Mouse (Mus musculus) kidney, adult 8-10 months (tissue): ENCODE data around the gene Kcnv2.
A peak's percentile ranks its signal among the peaks of the same experiment; 100 is the strongest.

Source experiments
- DNase-seq, 2 experiments: peaks; one replicate each; pipeline ENCODE4 v3.0.0; 2022

Gene Kcnv2

GRCm38 (mm10) chr19:27322281-27322680 lies at the start of gene Kcnv2:
Kcnv2 (plus strand) TSS chr19:27322588.
- DNase-seq, result no peak

- no peak for DNase-seq
These were observed 49.0 kb upstream of the Kcnv2 start for GRCm38 (mm10) chr19:27273385-27273784.

- no peak for DNase-seq
These were observed 48.0 kb upstream of the Kcnv2 start for GRCm38 (mm10) chr19:27274382-27274781.

GRCm38 (mm10) chr19:27279174-27279573 lies 43.2 kb upstream of the Kcnv2 start:
- DNase-seq, result no peak

GRCm38 (mm10) chr19:27310039-27310438 lies 12.3 kb upstream of the Kcnv2 start:
- DNase-seq, result no peak

- no peak for DNase-seq
These were observed 11.1 kb upstream of the Kcnv2 start for GRCm38 (mm10) chr19:27311311-27311710.

- no peak for DNase-seq
These were observed 9.9 kb upstream of the Kcnv2 start for GRCm38 (mm10) chr19:27312266-27313079.

- DNase-seq, result no peak
These were observed 9.3 kb upstream of the Kcnv2 start for GRCm38 (mm10) chr19:27313080-27313413.

GRCm38 (mm10) chr19:27316313-27317258 lies 5.8 kb upstream of the Kcnv2 start:
- no peak for DNase-seq

GRCm38 (mm10) chr19:27317337-27317736 lies 5.1 kb upstream of the Kcnv2 start:
- DNase-seq, result no peak

- no peak for DNase-seq
These were observed 681 bp downstream of the Kcnv2 start for GRCm38 (mm10) chr19:27322911-27323627.

- no peak for DNase-seq
These were observed 3.2 kb downstream of the Kcnv2 start for GRCm38 (mm10) chr19:27325558-27325957.

GRCm38 (mm10) chr19:27327569-27327968 lies 5.2 kb downstream of the Kcnv2 start:
- DNase-seq, result no peak

- no peak for DNase-seq
These were observed 5.8 kb downstream of the Kcnv2 start for GRCm38 (mm10) chr19:27328166-27328565.

GRCm38 (mm10) chr19:27328644-27329043 lies 6.3 kb downstream of the Kcnv2 start:
- no peak for DNase-seq

GRCm38 (mm10) chr19:27332207-27332794 lies 9.9 kb downstream of the Kcnv2 start:
- no peak for DNase-seq

GRCm38 (mm10) chr19:27336126-27336917 lies 13.9 kb downstream of the Kcnv2 start:
- no peak for DNase-seq

GRCm38 (mm10) chr19:27346501-27346900 lies 24.1 kb downstream of the Kcnv2 start:
- DNase-seq, result peak; percentile 54 to 64

GRCm38 (mm10) chr19:27351700-27352099 lies 29.3 kb downstream of the Kcnv2 start:
- DNase-seq, result no peak

- DNase-seq, result no peak
These were observed 38.0 kb downstream of the Kcnv2 start for GRCm38 (mm10) chr19:27360381-27360780.

- DNase-seq, result no peak
These were observed 41.5 kb downstream of the Kcnv2 start for GRCm38 (mm10) chr19:27363891-27364290.

GRCm38 (mm10) chr19:27364521-27364931 lies 42.1 kb downstream of the Kcnv2 start:
- peak; percentile 15 to 28 for DNase-seq
